Mouse (Mus musculus) midbrain, embryonic 10.5 days (tissue): ENCODE data around the gene Them7. TPM values are rescaled to one million over a fixed set of nuclear protein-coding genes. Genes with fewer than 3 reads are reported as not detected.

Experiments used
- DNase-seq: peaks from one replicate; pipeline ENCODE4 v3.0.0-alpha.2; 2017; ENCODE audit warnings: low spot score
- H3K27ac ChIP-seq: fragments of 300-500 bp; sonication (generic); replicated peaks from 2 replicates; pipeline ENCODE4 v1.5.1; 2016; ENCODE audit warnings: mild to moderate bottlenecking
- H3K27me3 ChIP-seq: fragments of 300-500 bp; sonication (generic); 2 replicates; pipeline ENCODE4 v1.6.1; 2016; ENCODE audit warnings: low read depth, mild to moderate bottlenecking; ENCODE audit not compliant: poor library complexity, severe bottlenecking
- H3K36me3 ChIP-seq: fragments of 300-500 bp; sonication (generic); 2 replicates; pipeline ENCODE4 v1.6.1; 2016; ENCODE audit warnings: mild to moderate bottlenecking, moderate library complexity
- H3K4me1 ChIP-seq: fragments of 300-500 bp; sonication (generic); 2 replicates; pipeline ENCODE4 v1.6.1; 2016
- H3K4me3 ChIP-seq: fragments of 300-500 bp; sonication (generic); 2 replicates; pipeline ENCODE4 v1.5.1; 2016; ENCODE audit warnings: mild to moderate bottlenecking, moderate library complexity
- H3K9me3 ChIP-seq: fragments of 300-500 bp; sonication (generic); replicated peaks from 2 replicates; pipeline ENCODE4 v1.6.1; 2016; ENCODE audit warnings: mild to moderate bottlenecking
- WGBS: fragments of 180-500 bp; shearing (Covaris S2); methylation state at CpG from one replicate; pipeline ENCODE4 v1.1.7; 2016; 5-methylcytosine and 5-hydroxymethylcytosine counted together
- polyA plus RNA-seq: library from polyadenylated mRNA; unstranded; fragments of >200 nt; fragmentation: Nextera tagmentation; extraction: Ambion mirVana; gene quantifications from 2 replicates; pipeline ENCODE4 v1.2.1, GENCODE M21; 2016

Them7 gene
- polyA plus RNA-seq, 1 experiment from 2014 or later: 0.10 TPM

DNA sequence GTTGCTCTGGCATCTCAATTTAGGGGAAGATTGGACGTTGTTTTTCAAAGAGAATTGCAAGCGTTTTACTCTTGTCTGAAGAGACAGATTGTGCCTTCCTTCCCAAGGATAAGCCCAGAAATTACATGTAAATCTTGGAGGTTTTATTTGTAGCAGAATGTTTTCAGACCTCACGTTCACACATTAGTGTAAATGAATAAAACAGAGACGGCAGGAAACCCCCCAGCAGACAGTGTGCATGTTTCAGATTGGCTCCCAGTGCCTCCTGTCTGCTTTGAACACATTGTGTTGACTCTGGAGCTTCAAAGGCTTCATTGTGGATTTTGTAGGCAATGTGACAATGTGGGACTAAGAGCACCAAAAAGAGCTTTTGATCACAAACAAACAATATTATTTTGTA lies 60.7 kb downstream of the Them7 start:
- Histone ChIP-seq H3K27me3 (no peaks in the 10 kb centered on the region), H3K4me3 (no peak overlapping the region), H3K27ac (no peak overlapping the region), H3K4me1 (peaks cover 5% of the 10 kb centered on the region; the same call in 1 of the 2 replicates), H3K36me3 (no peaks in the 10 kb centered on the region), H3K9me3 (no peaks in the 10 kb centered on the region)
- 78% methylated on average over 4 of the region's 4 CpGs for WGBS
- DNase-seq: no peak

DNA sequence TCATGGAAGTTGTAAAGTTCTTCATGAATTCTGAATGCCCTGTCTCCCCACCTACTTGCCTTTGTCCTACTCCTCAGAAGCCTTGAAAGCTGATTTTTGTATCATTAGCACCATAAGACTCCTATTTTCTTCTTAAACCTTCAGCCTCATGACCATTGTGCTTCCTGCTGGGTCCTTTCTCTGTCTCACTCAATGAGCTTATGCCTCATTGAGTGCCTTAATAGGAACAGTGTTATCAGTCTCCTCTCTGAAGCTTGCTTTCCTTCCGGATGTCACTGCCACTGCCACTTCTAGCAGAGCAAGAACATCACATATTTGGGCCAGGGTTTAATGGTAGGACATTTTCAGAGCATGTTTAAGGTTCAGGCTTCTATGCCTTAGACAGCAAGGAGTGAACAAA lies 71.7 kb downstream of the Them7 start:
- H3K4me3 ChIP-seq: no peak overlapping the region
- peaks cover 9% of the 10 kb centered on the region; the same call in 1 of the 2 replicates for H3K27me3 ChIP-seq
- H3K4me1 ChIP-seq: 0 out of 2 replicates have a peak, but pooled peaks cover 4% of the 10 kb centered on the region
- H3K9me3 ChIP-seq: no peaks in the 10 kb centered on the region; the same call in 1 of the 2 replicates
- WGBS: 46% methylated on average over 1 of the region's 1 CpGs
- DNase-seq: no peak
- H3K27ac ChIP-seq: no peak overlapping the region
- no peaks in the 10 kb centered on the region for H3K36me3 ChIP-seq

DNA sequence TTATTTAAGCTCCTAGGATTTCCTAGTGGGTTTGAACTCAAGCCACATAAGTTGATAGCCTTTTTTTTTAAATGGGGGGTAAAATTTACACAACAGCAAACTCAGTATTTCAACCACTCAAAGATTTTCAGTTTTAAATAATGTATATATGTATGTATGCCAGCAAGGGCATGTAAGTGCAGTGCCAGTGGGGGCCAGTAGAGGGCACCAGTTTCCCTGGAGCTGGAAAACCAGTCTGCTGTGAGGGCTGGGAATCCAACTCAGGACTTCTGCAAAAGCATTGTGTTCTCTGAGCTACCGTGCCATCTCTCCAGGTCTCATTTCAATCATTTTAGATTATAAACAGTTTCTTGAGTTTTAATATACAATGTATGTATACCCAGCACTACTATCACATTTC lies 74.8 kb downstream of the Them7 start:
- H3K27me3 ChIP-seq: peaks cover 4% of the 10 kb centered on the region; the same call in 1 of the 2 replicates
- H3K9me3 ChIP-seq: no peaks in the 10 kb centered on the region; the same call in 1 of the 2 replicates
- WGBS: 92% methylated on average over 1 of the region's 1 CpGs
- DNase-seq: no peak
- H3K36me3 ChIP-seq: no peaks in the 10 kb centered on the region
- H3K4me3 ChIP-seq: no peak overlapping the region
- no peak overlapping the region for H3K27ac ChIP-seq
- 0 out of 2 replicates have a peak, but pooled peaks cover 4% of the 10 kb centered on the region for H3K4me1 ChIP-seq

DNA sequence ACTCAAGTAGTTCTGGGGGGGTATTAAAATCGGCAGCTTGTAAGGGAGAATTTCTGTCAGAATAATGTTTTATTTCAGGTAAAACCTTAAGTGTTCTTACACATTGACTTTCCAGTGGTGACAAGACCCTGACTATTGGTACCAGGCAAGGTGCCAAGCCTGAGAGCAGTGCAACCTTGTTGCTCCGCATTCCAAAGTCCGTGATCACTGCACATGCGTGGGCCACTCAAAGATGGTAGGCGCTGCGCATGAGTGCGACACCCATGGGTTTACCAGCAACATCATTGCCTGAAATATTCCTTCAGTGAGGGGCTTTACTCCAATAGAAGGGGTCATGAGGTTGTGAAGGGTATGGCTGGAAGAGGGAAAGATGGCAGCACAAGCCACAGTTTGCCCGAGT lies 77.0 kb downstream of the Them7 start:
- Histone ChIP-seq H3K4me1 (no peaks in the 10 kb centered on the region), H3K4me3 (no peak overlapping the region), H3K36me3 (no peaks in the 10 kb centered on the region), H3K27me3 (no peaks in the 10 kb centered on the region; the same call in 1 of the 2 replicates), H3K9me3 (no peaks in the 10 kb centered on the region; the same call in 1 of the 2 replicates), H3K27ac (no peak overlapping the region)
- 94% methylated on average over 8 of the region's 8 CpGs for WGBS
- DNase-seq: no peak

DNA sequence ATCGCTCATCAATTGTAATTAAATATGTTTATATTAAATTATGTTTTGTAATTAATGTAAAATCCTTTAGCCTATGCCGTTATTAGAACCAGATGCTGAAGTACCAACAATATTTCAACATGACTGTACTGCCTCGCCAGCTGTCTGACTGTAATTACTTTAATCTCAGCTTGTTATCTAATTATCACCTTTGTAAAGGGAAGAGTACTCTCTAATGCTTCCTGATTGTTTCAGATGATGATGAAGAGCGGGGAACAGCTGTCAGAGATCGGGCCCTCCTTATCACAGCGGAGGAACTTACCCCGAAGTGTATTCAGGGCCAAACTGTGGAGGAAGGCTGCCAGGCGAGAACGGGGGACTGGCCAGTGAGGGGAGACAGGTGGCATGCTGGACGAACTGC lies 77.4 kb downstream of the Them7 start:
- H3K27ac ChIP-seq: no peak overlapping the region

DNA sequence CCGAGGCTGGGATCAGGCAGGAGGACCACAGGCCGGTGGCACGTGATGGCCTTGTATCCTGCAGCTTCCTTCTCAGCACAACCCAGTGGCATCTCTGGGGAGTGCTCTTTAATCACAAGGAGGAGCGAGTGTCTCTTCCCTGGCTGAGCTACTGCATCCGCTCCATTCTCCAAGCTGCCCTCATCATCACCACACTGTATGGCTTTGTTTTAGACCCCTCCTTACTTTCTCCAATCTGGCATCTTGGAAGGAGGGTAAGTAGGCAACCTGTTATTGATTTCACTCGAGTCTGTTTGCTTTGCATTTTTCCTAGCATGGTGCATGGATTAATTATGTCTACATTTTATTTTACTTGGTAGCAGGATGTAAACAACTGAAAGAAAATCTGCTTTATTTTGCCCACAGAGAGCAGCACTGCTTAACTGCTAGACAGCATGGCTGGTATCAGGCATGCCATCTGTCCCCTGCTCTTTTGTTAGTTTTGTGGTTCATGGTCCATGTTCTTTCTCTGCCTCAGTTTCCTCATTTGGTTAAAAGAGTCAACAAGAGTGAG lies 79.9 kb downstream of the Them7 start:
- WGBS: 73% methylated on average over 6 of the region's 6 CpGs
- no peak overlapping the region for H3K27ac ChIP-seq
- no peaks in the 10 kb centered on the region for H3K36me3 ChIP-seq
- H3K4me1 ChIP-seq: 0 out of 2 replicates have a peak, but pooled peaks cover 4% of the 10 kb centered on the region
- no peaks in the 10 kb centered on the region; the same call in 1 of the 2 replicates for H3K9me3 ChIP-seq
- H3K27me3 ChIP-seq: no peaks in the 10 kb centered on the region
- DNase-seq: no peak
- no peak overlapping the region for H3K4me3 ChIP-seq

More for the DNA sequence above, 77.4 kb downstream of the Them7 start:
- Histone ChIP-seq H3K9me3 (no peaks in the 10 kb centered on the region; the same call in 1 of the 2 replicates), H3K36me3 (no peaks in the 10 kb centered on the region), H3K4me1 (no peaks in the 10 kb centered on the region), H3K27me3 (no peaks in the 10 kb centered on the region; the same call in 1 of the 2 replicates), H3K4me3 (no peak overlapping the region)
- DNase-seq: no peak
- 74% methylated on average over 10 of the region's 10 CpGs for WGBS

DNA sequence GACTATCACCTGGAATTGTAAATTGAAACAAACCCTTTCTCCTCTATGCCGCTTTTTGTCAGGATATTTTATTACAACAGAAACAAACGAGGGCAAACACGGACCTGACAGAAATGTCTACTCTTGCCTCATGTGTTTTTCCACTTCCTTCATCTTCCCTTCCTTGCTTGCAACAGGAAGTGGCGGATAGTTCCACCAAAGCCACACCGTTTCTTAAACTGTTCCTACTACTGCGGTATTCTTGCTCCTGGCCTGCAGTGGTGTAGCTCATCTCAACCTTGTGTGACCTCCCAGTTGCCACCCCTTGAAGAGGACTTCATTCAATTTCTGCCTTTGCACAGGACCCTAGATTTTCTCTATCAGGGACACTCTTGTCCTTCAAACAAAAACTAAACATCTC lies 81.8 kb downstream of the Them7 start:
- WGBS: 90% methylated on average over 6 of the region's 6 CpGs
- H3K4me3 ChIP-seq: no peak overlapping the region
- H3K27me3 ChIP-seq: no peaks in the 10 kb centered on the region
- no peaks in the 10 kb centered on the region for H3K36me3 ChIP-seq
- no peaks in the 10 kb centered on the region for H3K9me3 ChIP-seq
- 0 out of 2 replicates have a peak, but pooled peaks cover 4% of the 10 kb centered on the region for H3K4me1 ChIP-seq
- DNase-seq: no peak
- H3K27ac ChIP-seq: no peak overlapping the region

GRCm38 (mm10) chr2:105311414-105311813 lies 87.3 kb downstream of the Them7 start:
- 48% methylated on average over 13 of the region's 13 CpGs for WGBS

DNA sequence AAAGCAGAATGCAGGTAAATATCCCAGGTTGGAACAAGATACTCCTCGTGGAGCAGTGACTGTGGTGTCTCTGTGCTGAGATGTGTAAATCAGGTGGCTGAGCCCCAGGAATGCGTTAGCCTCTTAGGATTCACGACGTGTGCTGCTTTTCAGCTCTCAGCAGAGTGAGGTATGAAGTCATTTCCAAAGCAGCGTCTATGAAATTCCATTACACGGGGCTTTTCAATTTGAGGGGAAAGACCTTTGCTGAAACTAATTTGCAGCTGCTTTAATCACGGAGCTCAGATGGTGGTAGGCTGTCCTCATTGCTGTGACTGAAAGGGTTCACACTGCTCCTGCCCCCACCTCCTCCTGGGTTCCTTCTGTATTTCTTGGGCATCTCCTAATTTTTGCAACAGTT lies 87.9 kb downstream of the Them7 start:
- no peak for DNase-seq

More at GRCm38 (mm10) chr2:105311414-105311813, 87.3 kb downstream of the Them7 start:
- peak; percentile 28 for DNase-seq
- Histone ChIP-seq H3K9me3 (no peaks in the 10 kb centered on the region), H3K4me1 (peaks cover 11% of the 10 kb centered on the region), H3K36me3 (no peaks in the 10 kb centered on the region), H3K4me3 (no peak overlapping the region), H3K27ac (no peak overlapping the region), H3K27me3 (peaks cover 11% of the 10 kb centered on the region; the same call in 1 of the 2 replicates)

GRCm38 (mm10) chr2:105313077-105313476 lies 89.0 kb downstream of the Them7 start:
- peaks cover 7% of the 10 kb centered on the region for H3K4me1 ChIP-seq
- H3K4me3 ChIP-seq: no peak overlapping the region
- H3K36me3 ChIP-seq: no peaks in the 10 kb centered on the region
- 59% methylated on average over 3 of the region's 3 CpGs for WGBS
- H3K9me3 ChIP-seq: no peaks in the 10 kb centered on the region
- no peak for DNase-seq
- H3K27ac ChIP-seq: no peak overlapping the region
- H3K27me3 ChIP-seq: peaks cover 11% of the 10 kb centered on the region; the same call in 1 of the 2 replicates

More for the DNA sequence above, 87.9 kb downstream of the Them7 start:
- 23% methylated on average over 7 of the region's 7 CpGs for WGBS
- Histone ChIP-seq H3K36me3 (no peaks in the 10 kb centered on the region), H3K27ac (no peak overlapping the region), H3K27me3 (peaks cover 11% of the 10 kb centered on the region; the same call in 1 of the 2 replicates), H3K4me3 (no peak overlapping the region), H3K9me3 (no peaks in the 10 kb centered on the region), H3K4me1 (peaks cover 11% of the 10 kb centered on the region)

GRCm38 (mm10) chr2:105317556-105318184 lies 93.5 kb downstream of the Them7 start:
- no peak overlapping the region for H3K4me3 ChIP-seq
- H3K36me3 ChIP-seq: no peaks in the 10 kb centered on the region
- no peak overlapping the region for H3K27ac ChIP-seq
- peaks cover 11% of the 10 kb centered on the region; the same call in 1 of the 2 replicates for H3K27me3 ChIP-seq
- H3K9me3 ChIP-seq: no peaks in the 10 kb centered on the region
- no peaks in the 10 kb centered on the region; the same call in 1 of the 2 replicates for H3K4me1 ChIP-seq
- no peak for DNase-seq
- 84% methylated on average over 13 of the region's 13 CpGs for WGBS

DNA sequence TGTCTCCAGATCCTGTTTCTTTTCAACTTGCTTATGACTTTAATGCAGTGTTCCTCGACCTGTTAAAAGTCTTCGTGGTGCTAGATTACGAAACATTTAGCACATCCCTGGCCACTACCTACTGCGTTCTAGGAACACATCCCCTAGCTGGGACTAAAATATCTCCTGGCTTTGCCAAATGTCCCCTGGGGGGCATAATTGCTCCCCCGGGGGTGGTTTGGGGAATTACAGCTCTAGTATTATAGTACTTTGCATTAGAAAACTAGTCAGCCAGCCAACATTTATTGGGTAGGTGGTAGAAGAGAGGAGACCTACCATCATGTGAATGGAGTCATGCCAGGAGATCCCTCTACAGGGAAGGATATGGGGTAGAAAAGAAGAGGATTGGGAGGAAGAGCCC lies 101.9 kb downstream of the Them7 start:
- Histone ChIP-seq H3K9me3 (no peaks in the 10 kb centered on the region), H3K36me3 (no peaks in the 10 kb centered on the region), H3K27ac (no peak overlapping the region), H3K27me3 (no peaks in the 10 kb centered on the region; the same call in 1 of the 2 replicates), H3K4me3 (no peak overlapping the region), H3K4me1 (no peaks in the 10 kb centered on the region)
- WGBS: 88% methylated on average over 5 of the region's 5 CpGs
- DNase-seq: no peak

- WGBS: 95% methylated on average over 4 of the region's 4 CpGs
- Histone ChIP-seq H3K36me3 (no peaks in the 10 kb centered on the region), H3K4me1 (no peaks in the 10 kb centered on the region), H3K27ac (no peak overlapping the region), H3K9me3 (no peaks in the 10 kb centered on the region), H3K4me3 (no peak overlapping the region), H3K27me3 (peaks cover 11% of the 10 kb centered on the region; the same call in 1 of the 2 replicates)
- DNase-seq: no peak
Observed at GRCm38 (mm10) chr2:105330024-105330423, 105.9 kb downstream of the Them7 start.
